Mouse (Mus musculus) adrenal gland, postnatal 36 days (tissue): ENCODE measurements around the gene Btbd35f28. TPM values are rescaled to one million over a fixed set of nuclear protein-coding genes. Genes with fewer than 3 reads are reported as not detected.
"Not testable (repeated sequence)": the region's sequence is repeated elsewhere in the genome, so short reads cannot be mapped to it uniquely, and the experiment has no call there.

Experiments used
- DNase-seq, 2 experiments: peaks; one replicate each; pipeline ENCODE4 v3.0.0; 2021; ENCODE audit warnings: mixed read lengths in 1 of 2
- long read RNA-seq, 2 experiments: library from polyadenylated mRNA; stranded (forward); transcript quantifications; one replicate each; pipeline ENCODE4 v2.0.0; 2021; ENCODE audit warnings: borderline sequencing depth in 2 of 2
- total RNA-seq, 2 experiments: library from RNA; stranded (reverse); gene quantifications; 2 replicates each; pipeline ENCODE4 v1.2.3; 2021

The Btbd35f28 gene
- not detected for total RNA-seq
- long read RNA-seq, experiment 1 = 0 reads
- long read RNA-seq, experiment 2 = 0 reads

GRCm38 (mm10) chrX:4196276-4196675, at the start of gene Btbd35f28:
TSS of gene Btbd35f28 (plus strand) at chrX:4196576.
- not testable (repeated sequence) for DNase-seq

Other genes with a start within 250 kb of the Btbd35f28 start
- not detected for gene Btbd35f16, start 239.6 kb upstream of the Btbd35f28 start, total RNA-seq
- not detected for gene Btbd35f3, start 158.9 kb upstream of the Btbd35f28 start, total RNA-seq
- gene Btbd35f20, start 94.7 kb downstream of the Btbd35f28 start, total RNA-seq = not detected
- gene Btbd35f17, start 174.1 kb downstream of the Btbd35f28 start, total RNA-seq = not detected